Mouse (Mus musculus): ENCODE measurements at regions not wholly inside any gene's neighbourhood (a gene's known extent, or its start where the extent isn't known, plus 50 kb on each side); places are given as distances from the start of the nearest gene placed in this dataset.

DNA sequence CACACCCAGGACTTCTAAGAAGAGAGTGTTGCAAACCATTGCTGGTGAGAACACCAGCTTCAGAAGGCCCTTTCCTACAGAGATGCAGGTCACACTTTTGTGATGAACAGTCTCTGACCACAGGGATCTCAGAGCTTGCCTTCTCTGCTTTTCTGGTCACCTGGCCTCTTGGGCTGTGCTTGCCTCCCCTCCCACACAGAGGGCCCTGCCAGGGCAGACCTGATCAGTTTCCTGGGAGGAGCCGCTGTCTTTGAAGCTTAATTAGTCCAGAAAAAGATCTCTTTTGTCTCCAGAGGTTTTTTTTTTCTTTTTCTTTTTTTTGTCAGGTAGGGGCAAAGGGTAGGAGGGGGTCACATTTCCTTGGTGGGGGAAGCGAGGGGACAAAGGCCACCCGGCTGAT lies 81.7 kb downstream of the Hif1an start:
- no peak for TF ChIP-seq CTCF (IDR thresholded peaks at IDR 0.05)
- TF ChIP-seq EP300 (IDR thresholded peaks at IDR 0.05), result no peak
